19 mouse cellular contexts compared by ENCODE assay signal in genomic region chr6:97223566-97223965, GRCm38 (mm10). TPM values are rescaled to one million over a fixed set of nuclear protein-coding genes. Genes with fewer than 3 reads are reported as not detected.
DNase-seq lines count a peak whose midpoint lies in the region; ATAC-seq and TF ChIP-seq lines count a peak whose summit lies in the region.
"Had no signal": no experiment of that assay in that cellular context is flagged by ENCODE, and none has a peak within 500 bp of the region (broad histone marks: within the 10 kb centered on the region; RNA-seq: fewer than 3 reads in every experiment).

No protein-coding gene starts in this region.

- DNase-seq in heart, adult 2 months, result no peak
- no peak for DNase-seq in heart, adult 9 months (ENCODE audit: low spot score in 2 of 2)
- DNase-seq in kidney, postnatal 0 days (ENCODE audit: low spot score), result no peak
- DNase-seq in kidney, adult 9 months, result no peak
- DNase-seq in heart, postnatal 0 days (ENCODE audit: low spot score), result no peak
- DNase-seq in urinary bladder, postnatal 25 days (ENCODE audit: low spot score), result no peak
- DNase-seq: adrenal gland, postnatal 10 days; cerebellum, adult 2 months; kidney, postnatal 25 days; lung, embryonic 14.5 days; lung, postnatal 4 days; right cerebral cortex, adult 18-20 months had no signal

- H3K27me3 ChIP-seq in heart, adult 2 months (ENCODE audit: control insufficient read depth, insufficient read depth, low read length), result no peaks in the 10 kb centered on the region
- no peaks in the 10 kb centered on the region for H3K27me3 ChIP-seq in kidney, postnatal 0 days (ENCODE audit: insufficient read depth, low read length)
- no peaks in the 10 kb centered on the region for H3K27me3 ChIP-seq in heart, postnatal 0 days (ENCODE audit: control insufficient read depth, insufficient read depth, low read length)
- no peaks in the 10 kb centered on the region for H3K27me3 ChIP-seq in forebrain, embryonic 16.5 days (replicated peaks; ENCODE audit: control insufficient read depth, insufficient read depth, low read length)
- H3K27me3 ChIP-seq: forebrain, embryonic 13.5 days had no signal

- H3K9me3 ChIP-seq in kidney, postnatal 0 days (replicated peaks; ENCODE audit: low read length), result no peaks in the 10 kb centered on the region
- no peaks in the 10 kb centered on the region for H3K9me3 ChIP-seq in heart, postnatal 0 days (replicated peaks; ENCODE audit: control insufficient read depth, low read length)
- H3K9me3 ChIP-seq in forebrain, embryonic 16.5 days (ENCODE audit: control insufficient read depth, low read length), result no peaks in the 10 kb centered on the region
- H3K9me3 ChIP-seq: forebrain, embryonic 13.5 days had no signal

- ATAC-seq in kidney, postnatal 0 days (replicated peaks; ENCODE audit: low FRiP score, low read depth), result no peak
- ATAC-seq in heart, postnatal 0 days (ENCODE audit: insufficient read depth, low read depth), result no peak
- ATAC-seq in forebrain, embryonic 16.5 days, result no peak
- ATAC-seq: forebrain, embryonic 13.5 days; hindbrain, embryonic 16.5 days; intestine, postnatal 0 days; midbrain, embryonic 16.5 days had no signal

- no peak for TF ChIP-seq CTCF in heart, adult 2 months (IDR thresholded peaks at IDR 0.05)
- no peak for TF ChIP-seq CTCF in kidney, postnatal 0 days (IDR thresholded peaks at IDR 0.05; ENCODE audit: low read depth)
- no peak for TF ChIP-seq CTCF in bone marrow, adult 2 months (IDR thresholded peaks at IDR 0.05; ENCODE audit: control insufficient read depth, insufficient read depth, low read length)
- TF ChIP-seq CTCF in heart, postnatal 0 days (IDR thresholded peaks at IDR 0.05; ENCODE audit: low read depth), result no peak

- TF ChIP-seq POLR2A in heart, adult 2 months (IDR thresholded peaks at IDR 0.05; ENCODE audit: insufficient read depth, low read depth, low read length), result no peak
- no peak for TF ChIP-seq POLR2A in bone marrow, adult 2 months (IDR thresholded peaks at IDR 0.05; ENCODE audit: borderline replicate concordance, control insufficient read depth, low read depth, low read length)

- intact Hi-C loops in heart, adult 2 months (cut with DNase I), result no loop called here

- H3K79me2 ChIP-seq in heart, adult 2 months (replicated peaks; ENCODE audit: control insufficient read depth, insufficient read depth, low read length), result peaks cover 2% of the 10 kb centered on the region

- peak overlapping the region; percentile 64 for H3K27ac ChIP-seq in heart, adult 2 months
- peak overlapping the region; percentile 54 for H3K27ac ChIP-seq in kidney, postnatal 0 days
- H3K27ac ChIP-seq in bone marrow, adult 2 months (ENCODE audit: control insufficient read depth, insufficient read depth, low read depth, low read length, poor library complexity), result 0 out of 2 replicates have a peak overlapping the region, but pooled peaks have one; percentile 45
- peak overlapping the region; percentile 75 for H3K27ac ChIP-seq in heart, postnatal 0 days (ENCODE audit: low read depth)
- no peak overlapping the region for H3K27ac ChIP-seq in forebrain, embryonic 16.5 days (ENCODE audit: low read length)
- H3K27ac ChIP-seq: forebrain, embryonic 13.5 days had no signal

- H3K4me1 ChIP-seq in heart, adult 2 months (ENCODE audit: control insufficient read depth, insufficient read depth, low read length), result peaks cover 19% of the 10 kb centered on the region
- H3K4me1 ChIP-seq in kidney, postnatal 0 days (replicated peaks; ENCODE audit: insufficient read depth, low read length), result peaks cover 11% of the 10 kb centered on the region; the same call in 1 of the 2 replicates
- peaks cover 4% of the 10 kb centered on the region for H3K4me1 ChIP-seq in bone marrow, adult 2 months (ENCODE audit: control insufficient read depth, insufficient read depth, low read length)
- peaks cover 27% of the 10 kb centered on the region for H3K4me1 ChIP-seq in heart, postnatal 0 days (ENCODE audit: control insufficient read depth, insufficient read depth)
- peaks cover 19% of the 10 kb centered on the region for H3K4me1 ChIP-seq in forebrain, embryonic 16.5 days (replicated peaks; ENCODE audit: control insufficient read depth, insufficient read depth, low read length)

- H3K9ac ChIP-seq in heart, adult 2 months (ENCODE audit: low read depth, low read length), result no peak overlapping the region
- H3K9ac ChIP-seq in kidney, postnatal 0 days (ENCODE audit: low read depth, low read length), result no peak overlapping the region
- H3K9ac ChIP-seq in heart, postnatal 0 days (replicated peaks; ENCODE audit: low read depth, low read length), result no peak overlapping the region
- H3K9ac ChIP-seq in forebrain, embryonic 16.5 days (replicated peaks; ENCODE audit: low read depth, low read length), result no peak overlapping the region
- H3K9ac ChIP-seq: forebrain, embryonic 13.5 days; lung, embryonic 14.5 days had no signal

- H3K4me2 ChIP-seq in kidney, postnatal 0 days (ENCODE audit: low read length), result no peak overlapping the region
- H3K4me2 ChIP-seq in heart, postnatal 0 days (ENCODE audit: low read depth, low read length), result peak overlapping the region; percentile 13; the same call in 1 of the 2 replicates
- no peak overlapping the region for H3K4me2 ChIP-seq in forebrain, embryonic 16.5 days (ENCODE audit: low read length)
- H3K4me2 ChIP-seq: forebrain, embryonic 13.5 days; lung, embryonic 14.5 days had no signal

- H3K36me3 ChIP-seq in heart, adult 2 months (ENCODE audit: control insufficient read depth, insufficient read depth, low read length), result peaks cover 16% of the 10 kb centered on the region
- no peaks in the 10 kb centered on the region for H3K36me3 ChIP-seq in kidney, postnatal 0 days (ENCODE audit: insufficient read depth, low read length)
- peaks cover 6% of the 10 kb centered on the region; the same call in 1 of the 2 replicates for H3K36me3 ChIP-seq in heart, postnatal 0 days (replicated peaks; ENCODE audit: control insufficient read depth, insufficient read depth, low read length)
- H3K36me3 ChIP-seq in forebrain, embryonic 16.5 days (ENCODE audit: control insufficient read depth, insufficient read depth), result 0 out of 2 replicates have a peak, but pooled peaks cover 3% of the 10 kb centered on the region

- TF ChIP-seq EP300 in heart, adult 2 months (IDR thresholded peaks at IDR 0.05; ENCODE audit: insufficient read depth, low read depth, low read length), result no peak
- TF ChIP-seq EP300 in heart, postnatal 0 days (IDR thresholded peaks at IDR 0.05; ENCODE audit: low read depth), result no peak

- no peak overlapping the region for H3K4me3 ChIP-seq in heart, adult 2 months
- H3K4me3 ChIP-seq in kidney, postnatal 0 days (replicated peaks; ENCODE audit: low read depth, low read length), result no peak overlapping the region
- H3K4me3 ChIP-seq in bone marrow, adult 2 months (replicated peaks; ENCODE audit: control insufficient read depth, low read depth, low read length), result no peak overlapping the region
- no peak overlapping the region for H3K4me3 ChIP-seq in heart, postnatal 0 days (ENCODE audit: low read depth, low read length)
- no peak overlapping the region for H3K4me3 ChIP-seq in forebrain, embryonic 16.5 days (replicated peaks; ENCODE audit: low read length)
- H3K4me3 ChIP-seq: forebrain, embryonic 13.5 days had no signal

- 68% methylated on average over 4 of the region's 4 CpGs for whole genome bisulfite sequencing in heart, adult 2 months
- 70% methylated on average over 4 of the region's 4 CpGs for WGBS in kidney, postnatal 0 days
- WGBS in bone marrow, adult 2 months, result 58% methylated on average over 4 of the region's 4 CpGs
- WGBS in heart, postnatal 0 days, result 66% methylated on average over 4 of the region's 4 CpGs
- WGBS in forebrain, embryonic 16.5 days, result 73% methylated on average over 4 of the region's 4 CpGs

RNA-seq across cellular contexts. Expression of gene Arl6ip5, which starts 13.1 kb away (rescaled TPM):
- total RNA-seq in heart, adult 2 months (2021), result 100 to 1,000 TPM; 122 to 138 TPM
- 97.8 and 147 TPM in 2 replicates for polyA plus RNA-seq in heart, adult 2 months (2012; rRNA removed)
- 64.9 and 72.3 TPM in 2 replicates for polyA plus RNA-seq in kidney, postnatal 0 days (2015; fragmentation: Nextera tagmentation; extraction: Ambion mirVana)
- polyA plus RNA-seq in bone marrow, adult 2 months (2011; ENCODE audit: insufficient read depth, insufficient read length, low replicate concordance, missing spikeins), result 21.0 and 39.3 TPM in 2 replicates
- 70.3 and 103 TPM in 2 replicates for total RNA-seq in heart, postnatal 0 days (2014; rRNA removed; ENCODE audit: low replicate concordance)
- 83.7 and 91.1 TPM in 2 replicates for polyA plus RNA-seq in heart, postnatal 0 days (2015; fragmentation: Nextera tagmentation; extraction: Ambion mirVana)
- polyA plus RNA-seq in forebrain, embryonic 16.5 days (2015; fragmentation: Nextera tagmentation; extraction: Ambion mirVana), result 116 and 130 TPM in 2 replicates

RNA-seq across cellular contexts. Expression of gene Uba3, which starts 18.1 kb away (rescaled TPM):
- total RNA-seq in heart, adult 2 months (2021), result 10 to 100 TPM; 55.2 to 59.3 TPM
- polyA plus RNA-seq in heart, adult 2 months (2012; rRNA removed), result 20.0 and 46.9 TPM in 2 replicates
- polyA plus RNA-seq in kidney, postnatal 0 days (2015; fragmentation: Nextera tagmentation; extraction: Ambion mirVana), result 57.1 TPM in 2 replicates
- 7.5 and 18.5 TPM in 2 replicates for polyA plus RNA-seq in bone marrow, adult 2 months (2011; ENCODE audit: insufficient read depth, insufficient read length, low replicate concordance, missing spikeins)
- 71.6 and 79.7 TPM in 2 replicates for total RNA-seq in heart, postnatal 0 days (2014; rRNA removed; ENCODE audit: low replicate concordance)
- polyA plus RNA-seq in heart, postnatal 0 days (2015; fragmentation: Nextera tagmentation; extraction: Ambion mirVana), result 54.4 and 58.3 TPM in 2 replicates
- polyA plus RNA-seq in forebrain, embryonic 16.5 days (2015; fragmentation: Nextera tagmentation; extraction: Ambion mirVana), result 99.9 and 101 TPM in 2 replicates

RNA-seq across cellular contexts. Expression of gene Lmod3, which starts 29.0 kb away (rescaled TPM):
- 10 to 100 TPM; 50.1 to 63.0 TPM for total RNA-seq in heart, adult 2 months (2021)
- 26.3 and 40.0 TPM in 2 replicates for polyA plus RNA-seq in heart, adult 2 months (2012; rRNA removed)
- 0.31 and 0.36 TPM in 2 replicates for polyA plus RNA-seq in kidney, postnatal 0 days (2015; fragmentation: Nextera tagmentation; extraction: Ambion mirVana)
- polyA plus RNA-seq in bone marrow, adult 2 months (2011; ENCODE audit: insufficient read depth, insufficient read length, low replicate concordance, missing spikeins), result 1.5 TPM in 1 of 2 replicates, not detected in the other
- 6.4 and 8.9 TPM in 2 replicates for total RNA-seq in heart, postnatal 0 days (2014; rRNA removed; ENCODE audit: low replicate concordance)
- 34.5 and 39.1 TPM in 2 replicates for polyA plus RNA-seq in heart, postnatal 0 days (2015; fragmentation: Nextera tagmentation; extraction: Ambion mirVana)
- polyA plus RNA-seq in forebrain, embryonic 16.5 days (2015; fragmentation: Nextera tagmentation; extraction: Ambion mirVana), result not detected in 2 replicates
- total RNA-seq: granulocyte monocyte progenitor cell, adult 5-6 weeks had no signal
- polyA plus RNA-seq: forebrain, embryonic 13.5 days; hindbrain, embryonic 16.5 days; midbrain, embryonic 16.5 days had no signal

RNA-seq across cellular contexts. Expression of gene Tmf1, which starts 44.6 kb away (rescaled TPM):
- total RNA-seq in heart, adult 2 months (2021), result 10 to 100 TPM; 35.7 to 43.6 TPM
- 2.7 and 4.8 TPM in 2 replicates for polyA plus RNA-seq in heart, adult 2 months (2012; rRNA removed)
- polyA plus RNA-seq in kidney, postnatal 0 days (2015; fragmentation: Nextera tagmentation; extraction: Ambion mirVana), result 48.6 and 50.7 TPM in 2 replicates
- polyA plus RNA-seq in bone marrow, adult 2 months (2011; ENCODE audit: insufficient read depth, insufficient read length, low replicate concordance, missing spikeins), result 20.5 and 36.2 TPM in 2 replicates
- 8.1 and 12.8 TPM in 2 replicates for total RNA-seq in heart, postnatal 0 days (2014; rRNA removed; ENCODE audit: low replicate concordance)
- polyA plus RNA-seq in heart, postnatal 0 days (2015; fragmentation: Nextera tagmentation; extraction: Ambion mirVana), result 27.2 and 29.1 TPM in 2 replicates
- polyA plus RNA-seq in forebrain, embryonic 16.5 days (2015; fragmentation: Nextera tagmentation; extraction: Ambion mirVana), result 35.0 and 43.2 TPM in 2 replicates

Comparison
In these comparisons a context has a peak if more than half of its experiments do, and no peak if none do; other contexts are left out.
1. RNA of gene Lmod3, which starts 29.0 kb away (polyA plus RNA-seq): 34.5 to 39.1 TPM in heart, postnatal 0 days and 26.3 to 40.0 TPM in heart, adult 2 months; 0.31 to 0.36 TPM in kidney, postnatal 0 days, 1.5 TPM in bone marrow, adult 2 months and not detected in forebrain, embryonic 16.5 days; every median in the first group is over 10 times any median in the second.